Mouse (Mus musculus): ENCODE results near the gene Fam25c. TPM values are rescaled to one million over a fixed set of nuclear protein-coding genes. Genes with fewer than 3 reads are reported as not detected.

Fam25c gene
- total and polyA plus RNA-seq, 3 experiments = not detected

DNA sequence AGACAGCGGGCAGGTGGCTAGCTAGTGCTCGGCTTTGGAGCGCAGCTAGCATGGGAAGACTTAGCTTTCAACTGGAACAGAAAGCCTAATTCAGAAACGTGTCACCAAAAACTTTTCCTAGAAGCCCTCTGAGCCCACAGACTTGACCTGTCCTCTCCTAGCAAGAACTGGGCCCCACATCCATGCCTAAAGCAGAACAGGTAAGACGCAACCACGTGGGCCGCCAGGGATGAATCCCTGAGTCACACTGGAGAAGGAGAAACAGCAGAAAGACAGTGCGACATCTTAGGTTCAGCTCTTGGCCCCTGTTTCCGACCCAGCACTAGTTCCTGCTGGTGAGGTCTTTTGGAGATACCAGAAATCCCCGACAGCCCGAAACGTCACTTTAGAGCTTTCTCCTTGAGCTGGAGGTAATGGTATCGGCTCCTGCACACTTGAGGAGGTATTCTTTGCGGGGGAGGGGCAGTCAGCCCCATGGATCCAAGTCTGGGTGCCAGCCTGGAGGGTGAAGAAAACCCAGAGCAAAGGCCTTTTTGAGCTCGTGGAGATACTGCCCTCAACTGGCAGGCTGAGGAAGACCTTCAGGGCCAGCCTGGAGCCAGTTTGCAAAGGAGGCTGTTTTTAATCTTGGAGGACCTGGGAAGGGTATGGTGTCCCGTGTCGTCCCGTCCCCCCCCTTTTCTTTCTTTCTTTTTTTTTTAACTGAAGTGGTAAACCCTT lies 7.7 kb upstream of the Fam25c start:
- peak; percentile 91 for DNase-seq (ENCODE audit: low read depth, low spot score)
- Histone ChIP-seq H3K9ac (ENCODE audit: control insufficient read depth, low read depth, low read length, poor library complexity, severe bottlenecking) (peak overlapping the region; percentile 72), H3K79me2 (ENCODE audit: control insufficient read depth, insufficient read depth, low read length, poor library complexity) (no peaks in the 10 kb centered on the region; the same call in 1 of the 2 replicates), H3K27ac (ENCODE audit: control insufficient read depth, low read depth, low read length) (peak overlapping the region; percentile 79), H3K4me3 (ENCODE audit: control insufficient read depth in 1 of 2, insufficient read depth in 1 of 2, low read depth in 2 of 2, low read length in 2 of 2) (peak overlapping the region; percentile 65 to 72), H3K36me3 (ENCODE audit: control insufficient read depth in 1 of 2, insufficient read depth in 2 of 2, low read length in 2 of 2) (peaks cover 0 to 7% of the 10 kb centered on the region in 2 experiments; a peak in 2 of 4 replicates), H3K27me3 (ENCODE audit: control insufficient read depth in 1 of 2, insufficient read depth in 2 of 2, low read length in 2 of 2) (no peaks in the 10 kb centered on the region), H3K4me1 (ENCODE audit: control insufficient read depth in 1 of 2, insufficient read depth in 2 of 2, low read length in 2 of 2) (peaks cover 5% of the 10 kb centered on the region in 2 experiments), H3K9me3 (replicated peaks; ENCODE audit: insufficient read depth, low read length) (no peaks in the 10 kb centered on the region)
- no peak for TF ChIP-seq CHD1 (IDR thresholded peaks at IDR 0.05; ENCODE audit: low read depth, low read length)
- no peak for TF ChIP-seq MAZ (IDR thresholded peaks at IDR 0.05; ENCODE audit: low read depth, low read length)
- TF ChIP-seq MYB (IDR thresholded peaks at IDR 0.05; ENCODE audit: low read depth, low read length) = no peak
- TF ChIP-seq CTCF (IDR thresholded peaks at IDR 0.05 in 2 of 3, conservative IDR thresholded peaks at IDR 0.05 in 1 of 3; ENCODE audit: control insufficient read depth in 1 of 3, insufficient read depth in 1 of 3, low read depth in 2 of 3, low read length in 3 of 3, poor library complexity in 1 of 3, severe bottlenecking in 1 of 3) = peak; percentile 63 to 90 (median 79)
- no peak for TF ChIP-seq E2F4 (IDR thresholded peaks at IDR 0.05; ENCODE audit: borderline replicate concordance, low read depth, low read length)
- peak; percentile 52 for TF ChIP-seq ZNF384 (IDR thresholded peaks at IDR 0.05; ENCODE audit: low read depth, low read length)
- TF ChIP-seq ZMIZ1 (IDR thresholded peaks at IDR 0.05; ENCODE audit: low read depth, low read length) = no peak
- no peak for TF ChIP-seq CHD2 (IDR thresholded peaks at IDR 0.05; ENCODE audit: low read length)
- 0 out of 4 replicates have a peak, but pooled peaks of 1 of the 2 experiments have one; percentile 21 for TF ChIP-seq USF2 (IDR thresholded peaks at IDR 0.05; ENCODE audit: borderline replicate concordance in 1 of 2, insufficient read depth in 1 of 2, low read depth in 1 of 2, low read length in 2 of 2)
- TF ChIP-seq MXI1 (IDR thresholded peaks at IDR 0.05; ENCODE audit: low read depth, low read length) = peak; percentile 70
- TF ChIP-seq POLR2AphosphoS5 (IDR thresholded peaks at IDR 0.05; ENCODE audit: borderline replicate concordance, low read depth, low read length) = no peak
- no peak for TF ChIP-seq RCOR1 (IDR thresholded peaks at IDR 0.05; ENCODE audit: low read depth, low read length)
- TF ChIP-seq RAD21 (IDR thresholded peaks at IDR 0.05; ENCODE audit: low read depth, low read length) = peak; percentile 91
- TF ChIP-seq MAX (IDR thresholded peaks at IDR 0.05; ENCODE audit: low read length) = no peak; the same call in 1 of the 2 replicates
- no peak for TF ChIP-seq NRF1 (IDR thresholded peaks at IDR 0.05; ENCODE audit: insufficient read depth, low read depth, low read length, poor library complexity, severe bottlenecking)
- TF ChIP-seq BHLHE40 (IDR thresholded peaks at IDR 0.05; ENCODE audit: borderline replicate concordance, low read depth, low read length) = no peak
- no peak for TF ChIP-seq TBP (IDR thresholded peaks at IDR 0.05; ENCODE audit: low read depth, low read length)
- TF ChIP-seq UBTF (IDR thresholded peaks at IDR 0.05; ENCODE audit: borderline replicate concordance, insufficient read depth, low read depth, low read length) = no peak
- TF ChIP-seq GATA1 (IDR thresholded peaks at IDR 0.05; ENCODE audit: low read depth, low read length) = no peak
- TF ChIP-seq KAT2A (conservative IDR thresholded peaks at IDR 0.05; ENCODE audit: low read depth, low read length) = no peak
- peak; percentile 79 for TF ChIP-seq SMC3 (IDR thresholded peaks at IDR 0.05; ENCODE audit: low read depth, low read length)
- no peak for TF ChIP-seq ETS1 (IDR thresholded peaks at IDR 0.05; ENCODE audit: low read depth, low read length)
- TF ChIP-seq NELFE (IDR thresholded peaks at IDR 0.05; ENCODE audit: low read depth, low read length) = peak; percentile 25
- TF ChIP-seq MEF2A (IDR thresholded peaks at IDR 0.05; ENCODE audit: extremely low read depth, insufficient replicate concordance, low read depth, low read length, poor library complexity, severe bottlenecking) = no peak
- TF ChIP-seq TCF12 (IDR thresholded peaks at IDR 0.05; ENCODE audit: low read depth, low read length) = no peak
- no peak for TF ChIP-seq JUND (IDR thresholded peaks at IDR 0.05; ENCODE audit: low read depth, low read length)
- peak; percentile 43 for TF ChIP-seq SIN3A (IDR thresholded peaks at IDR 0.05; ENCODE audit: low read length)
- no peak for TF ChIP-seq MAFK (IDR thresholded peaks at IDR 0.05; ENCODE audit: borderline replicate concordance, low read depth, low read length)
- TF ChIP-seq USF1 (IDR thresholded peaks at IDR 0.05; ENCODE audit: low read depth, low read length) = peak; percentile 70
- no peak for TF ChIP-seq POLR2AphosphoS2 (IDR thresholded peaks at IDR 0.05; ENCODE audit: low read length)
- TF ChIP-seq EP300 (IDR thresholded peaks at IDR 0.05; ENCODE audit: low read depth in 1 of 2, low read length in 2 of 2) = no peak
- TF ChIP-seq ZC3H11A (IDR thresholded peaks at IDR 0.05; ENCODE audit: low read depth, low read length) = peak; percentile 84
- TF ChIP-seq HCFC1 (IDR thresholded peaks at IDR 0.05; ENCODE audit: low read depth, low read length) = 0 out of 2 replicates have a peak, but pooled peaks have one; percentile 1

All from MEL (cell line).